Mouse (Mus musculus) C2C12 (cell line): ENCODE measurements around the gene Olfr522. TPM values are rescaled to one million over a fixed set of nuclear protein-coding genes. Genes with fewer than 3 reads are reported as not detected.
A peak's percentile ranks its signal among the peaks of the same experiment; 100 is the strongest.

Experiments used
- H3K27me3 ChIP-seq: one replicate; pipeline ENCODE4 v1.6.1; 2011; ENCODE audit not compliant: control insufficient read depth, insufficient read depth, insufficient read length
- H3K36me3 ChIP-seq: one replicate; pipeline ENCODE4 v1.6.1; 2011; ENCODE audit not compliant: control insufficient read depth, insufficient read depth
- H3K4me3 ChIP-seq: one replicate; pipeline ENCODE4 v1.5.1; 2011; ENCODE audit warnings: mild to moderate bottlenecking, control low read depth; ENCODE audit not compliant: poor library complexity, insufficient read depth, severe bottlenecking
- H3K79me2 ChIP-seq: one replicate; pipeline ENCODE4 v1.6.1; 2011; ENCODE audit not compliant: control insufficient read depth, insufficient read depth
- H3K79me3 ChIP-seq: one replicate; pipeline ENCODE4 v1.6.1; 2011; ENCODE audit warnings: low read depth, control low read depth
- H3ac ChIP-seq: one replicate; pipeline ENCODE3; 2011; ENCODE audit warnings: low read depth; ENCODE audit not compliant: control insufficient read depth, insufficient read length
- CEBPB ChIP-seq: IDR thresholded peaks from one replicate; pipeline ENCODE4 v1.6.1; 2011; ENCODE audit warnings: low read depth, mild to moderate bottlenecking, control low read depth, moderate library complexity
- CTCF ChIP-seq: IDR thresholded peaks from one replicate; pipeline ENCODE4 v1.5.1; 2011; ENCODE audit not compliant: control insufficient read depth, insufficient read depth, insufficient read length
- FOSL1 ChIP-seq: IDR thresholded peaks from one replicate; pipeline ENCODE4 v1.8.0; 2011; ENCODE audit warnings: mild to moderate bottlenecking, low read length; ENCODE audit not compliant: poor library complexity, insufficient read depth, severe bottlenecking
- MAX ChIP-seq: IDR thresholded peaks from one replicate; pipeline ENCODE4 v1.6.1; 2011; ENCODE audit warnings: mild to moderate bottlenecking, control low read depth
- MYOD1 ChIP-seq: IDR thresholded peaks from one replicate; pipeline ENCODE4 v1.6.1; 2011; ENCODE audit warnings: low read depth; ENCODE audit not compliant: control insufficient read depth, insufficient read length
- MYOG ChIP-seq: IDR thresholded peaks from one replicate; pipeline ENCODE4 v1.6.1; 2011; ENCODE audit not compliant: control insufficient read depth, insufficient read length; ENCODE audit errors: extremely low read depth
- USF1 ChIP-seq: IDR thresholded peaks from one replicate; pipeline ENCODE4 v1.6.1; 2011; ENCODE audit warnings: low read depth, mild to moderate bottlenecking, control low read depth, moderate library complexity
- polyA plus RNA-seq: library from polyadenylated mRNA; unstranded; fragments of >200 nt; fragmentation: generic; extraction: Trizol; gene quantifications from one replicate; pipeline ENCODE4 v1.2.1, GENCODE M21; 2012; ENCODE audit warnings: missing spikeins

Gene Olfr522
- polyA plus RNA-seq, 1 experiment, result not detected

DNA sequence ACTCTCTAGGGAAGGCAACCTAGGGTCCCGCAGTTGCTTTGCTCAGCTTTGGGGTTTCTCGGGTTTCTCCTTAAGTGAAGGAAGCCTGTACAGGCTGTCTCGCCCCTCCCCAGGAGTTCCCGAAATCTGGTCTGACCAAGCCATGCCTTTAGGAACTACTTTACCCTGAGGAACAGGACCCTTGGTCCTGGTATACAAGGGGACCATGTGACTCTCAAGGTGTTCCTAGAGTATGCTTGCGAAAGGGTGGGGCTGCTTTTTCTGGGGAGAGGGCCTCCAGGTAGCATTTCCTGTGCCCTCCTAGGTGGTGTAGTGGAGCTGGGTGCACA is 38.6 kb downstream of the Olfr522 start:
- TF ChIP-seq USF1, result no peak
- TF ChIP-seq CEBPB, result no peak
- TF ChIP-seq MAX, result no peak
- TF ChIP-seq CTCF, result no peak
- TF ChIP-seq MYOD1, result no peak
- no peak for TF ChIP-seq MYOG
- no peak for TF ChIP-seq FOSL1
- no peaks in the 10 kb centered on the region for H3K79me2 ChIP-seq
- H3K79me3 ChIP-seq, result no peaks in the 10 kb centered on the region
- peak overlapping the region; percentile 67 for H3ac ChIP-seq
- no peaks in the 10 kb centered on the region for H3K36me3 ChIP-seq
- no peaks in the 10 kb centered on the region for H3K27me3 ChIP-seq
- H3K4me3 ChIP-seq, result peak overlapping the region; percentile 30

DNA sequence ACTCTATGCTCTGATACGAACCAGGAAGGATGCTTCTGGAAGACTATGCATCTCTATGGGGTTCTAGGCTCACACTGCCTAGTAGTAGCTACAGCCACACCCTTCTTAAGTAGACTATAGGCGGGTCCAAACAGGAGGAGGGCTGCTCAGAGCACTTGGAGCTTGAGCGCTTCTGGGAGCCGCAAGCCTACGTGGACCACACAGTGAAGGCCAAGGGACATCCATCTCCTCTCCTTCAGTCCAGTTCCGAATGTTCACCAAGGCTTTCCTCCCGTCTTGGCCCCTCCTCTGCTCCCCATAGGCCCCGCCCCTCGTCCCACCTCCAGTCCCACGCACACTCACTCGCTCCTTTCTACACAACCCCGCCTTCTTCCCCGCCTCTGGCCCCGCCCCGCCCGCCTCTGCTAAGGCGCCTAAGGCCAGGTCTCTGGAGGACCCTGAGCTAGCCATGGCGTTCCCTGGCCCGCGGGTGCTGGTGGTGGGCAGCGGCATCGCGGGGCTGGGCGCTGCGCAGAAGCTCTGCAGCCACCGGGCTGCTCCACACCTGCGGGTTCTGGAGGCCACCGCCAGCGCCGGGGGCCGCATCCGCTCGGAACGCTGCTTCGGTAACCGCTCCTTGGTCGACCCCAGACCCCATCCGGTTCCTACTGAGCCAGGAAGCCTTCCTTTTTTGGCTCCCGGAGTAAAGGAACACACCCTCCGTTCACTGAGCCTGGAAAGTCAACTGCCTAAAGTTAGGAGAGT is 39.1 kb downstream of the Olfr522 start:
- H3K36me3 ChIP-seq, result no peaks in the 10 kb centered on the region
- TF ChIP-seq FOSL1 (no peak), CTCF (no peak), MAX (no peak), USF1 (no peak), CEBPB (no peak), MYOD1 (no peak), MYOG (no peak)
- no peaks in the 10 kb centered on the region for H3K79me2 ChIP-seq
- H3K27me3 ChIP-seq, result no peaks in the 10 kb centered on the region
- peak overlapping the region; percentile 67 for H3ac ChIP-seq
- H3K79me3 ChIP-seq, result no peaks in the 10 kb centered on the region
- H3K4me3 ChIP-seq, result peak overlapping the region; percentile 30

- Histone ChIP-seq H3K36me3 (no peaks in the 10 kb centered on the region), H3K27me3 (no peaks in the 10 kb centered on the region), H3K79me3 (no peaks in the 10 kb centered on the region), H3K4me3 (no peak overlapping the region), H3K79me2 (no peaks in the 10 kb centered on the region), H3ac (no peak overlapping the region)
- TF ChIP-seq CTCF, result no peak
- TF ChIP-seq MYOD1, result no peak
- no peak for TF ChIP-seq MYOG
- TF ChIP-seq MAX, result no peak
- TF ChIP-seq USF1, result no peak
- no peak for TF ChIP-seq CEBPB
- no peak for TF ChIP-seq FOSL1
Measured at GRCm38 (mm10) chr7:140124382-140124781, 40.2 kb downstream of the Olfr522 start.

DNA sequence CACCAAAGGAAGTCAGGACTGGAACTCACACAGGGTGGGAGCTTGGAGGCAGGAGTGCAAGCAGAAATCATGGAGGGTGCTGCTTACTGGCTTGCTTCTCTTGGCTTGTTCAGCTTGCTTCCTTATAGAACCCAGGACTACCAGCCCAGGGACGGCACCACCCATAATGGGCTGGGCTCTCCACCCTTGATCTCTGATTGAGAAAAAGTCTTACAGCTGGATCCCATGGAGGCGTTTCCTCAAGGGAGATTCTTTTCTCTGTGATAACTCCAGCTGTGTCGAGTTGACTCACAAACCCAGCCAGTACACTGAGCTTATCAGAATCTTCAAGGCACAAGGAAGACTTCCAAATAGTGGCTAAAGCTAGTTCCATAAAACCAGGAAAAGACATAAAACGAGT is 41.8 kb downstream of the Olfr522 start:
- Histone ChIP-seq H3ac (no peak overlapping the region), H3K79me3 (no peaks in the 10 kb centered on the region), H3K4me3 (no peak overlapping the region), H3K36me3 (no peaks in the 10 kb centered on the region), H3K79me2 (no peaks in the 10 kb centered on the region), H3K27me3 (no peaks in the 10 kb centered on the region)
- TF ChIP-seq MAX, result no peak
- TF ChIP-seq CTCF, result no peak
- no peak for TF ChIP-seq USF1
- no peak for TF ChIP-seq MYOG
- TF ChIP-seq FOSL1, result no peak
- no peak for TF ChIP-seq MYOD1
- no peak for TF ChIP-seq CEBPB

DNA sequence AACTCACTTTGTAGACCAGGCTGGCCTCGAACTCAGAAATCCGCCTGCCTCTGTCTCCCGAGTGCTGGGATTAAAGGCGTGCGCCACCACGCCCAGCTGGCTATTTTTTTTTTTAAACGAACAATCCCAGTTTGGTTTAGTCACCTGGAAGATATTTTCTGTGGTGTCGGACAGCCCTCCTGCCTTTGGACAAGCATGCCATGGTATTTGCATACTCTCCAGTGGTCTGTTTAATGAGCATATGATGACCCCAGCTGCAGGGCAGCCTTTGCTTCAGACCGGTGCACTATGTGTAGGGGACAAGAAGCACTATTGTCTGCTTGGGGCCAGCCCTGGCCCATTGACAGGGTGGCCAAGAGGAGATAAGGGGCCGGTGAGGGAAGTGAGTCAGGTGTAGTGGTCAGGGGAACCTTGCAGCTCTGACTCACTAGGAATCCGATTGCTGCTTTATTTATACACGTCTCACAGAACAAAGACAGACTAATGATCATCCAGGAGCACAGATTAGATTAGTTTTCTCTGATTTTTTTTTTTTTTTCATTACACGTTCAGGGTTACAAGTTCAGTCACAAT is 43.1 kb downstream of the Olfr522 start:
- H3K27me3 ChIP-seq, result no peaks in the 10 kb centered on the region
- H3ac ChIP-seq, result no peak overlapping the region
- no peaks in the 10 kb centered on the region for H3K36me3 ChIP-seq
- TF ChIP-seq MYOD1, result peak; percentile 45
- TF ChIP-seq CTCF, result no peak
- H3K79me2 ChIP-seq, result no peaks in the 10 kb centered on the region
- H3K79me3 ChIP-seq, result no peaks in the 10 kb centered on the region
- H3K4me3 ChIP-seq, result no peak overlapping the region

- peaks cover 2% of the 10 kb centered on the region for H3K79me3 ChIP-seq
- no peak overlapping the region for H3ac ChIP-seq
- no peak for TF ChIP-seq CEBPB
- TF ChIP-seq FOSL1, result no peak
- TF ChIP-seq MYOG, result no peak
- TF ChIP-seq CTCF, result no peak
- TF ChIP-seq MYOD1, result no peak
- TF ChIP-seq MAX, result no peak
- no peak for TF ChIP-seq USF1
Measured at GRCm38 (mm10) chr7:140120484-140120883, 44.1 kb downstream of the Olfr522 start.

More at GRCm38 (mm10) chr7:140120484-140120883, 44.1 kb downstream of the Olfr522 start:
- Histone ChIP-seq H3K79me2 (no peaks in the 10 kb centered on the region), H3K36me3 (no peaks in the 10 kb centered on the region), H3K4me3 (no peak overlapping the region), H3K27me3 (no peaks in the 10 kb centered on the region)
